Mouse (Mus musculus) cortical plate, adult 2 months (tissue): ENCODE measurements at regions not wholly inside any gene's neighbourhood (a gene's known extent, or its start where the extent isn't known, plus 50 kb on each side); places are given as distances from the start of the nearest gene placed in this dataset.

Experiments
- CTCF ChIP-seq: fragments of 200-500 bp; IDR thresholded peaks from 2 replicates; pipeline ENCODE4 v1.5.1; 2011; ENCODE audit warnings: mild to moderate bottlenecking, control low read depth, low read length; ENCODE audit not compliant: insufficient read depth; ENCODE audit errors: extremely low read depth
- POLR2A ChIP-seq: fragments of 200-500 bp; IDR thresholded peaks from 2 replicates; pipeline ENCODE4 v1.6.1; 2011; ENCODE audit warnings: mild to moderate bottlenecking, low read length, control low read depth; ENCODE audit not compliant: insufficient read depth; ENCODE audit errors: extremely low read depth

DNA sequence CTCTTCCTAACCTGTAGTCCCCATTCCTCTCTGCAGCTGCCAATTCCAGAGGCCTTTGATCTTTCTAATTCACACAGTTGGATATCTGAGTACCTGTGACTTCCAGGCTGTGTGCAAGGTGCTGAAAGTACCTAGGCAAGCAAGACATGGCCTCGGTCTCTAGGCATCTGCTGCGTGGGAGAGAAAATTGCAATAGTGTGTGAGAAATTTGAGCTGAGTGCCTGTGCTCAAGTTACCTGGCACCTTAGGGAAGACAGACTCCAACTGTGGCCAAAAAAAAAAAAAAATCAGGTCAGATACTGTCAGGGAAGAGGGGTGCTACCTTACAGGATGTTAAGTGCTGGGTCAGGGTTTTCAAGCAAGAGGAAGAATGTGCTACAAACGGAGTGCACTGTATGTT is 514.7 kb upstream of the Mgmt start:
- TF ChIP-seq CTCF (no peak), POLR2A (no peak)
